Mouse (Mus musculus) stomach, embryonic 16.5 days (tissue): ENCODE results near the gene Gh. TPM values are rescaled to one million over a fixed set of nuclear protein-coding genes. Genes with fewer than 3 reads are reported as not detected.

Experiments used
- ATAC-seq: fragments of 200-750 bp; cut with Nextera tagmentation; 2 replicates; pipeline ENCODE4 v1.8.0; 2017; ENCODE audit warnings: moderate number of reproducible peaks, moderate TSS enrichment; ENCODE audit not compliant: insufficient read depth, low FRiP score
- H3K27ac ChIP-seq: fragments of 300-500 bp; sonication (generic); 2 replicates; pipeline ENCODE4 v1.5.1; 2014; ENCODE audit warnings: low read length
- H3K27me3 ChIP-seq: fragments of 300-500 bp; sonication (generic); 2 replicates; pipeline ENCODE4 v1.6.1; 2014; ENCODE audit warnings: low read length, control low read depth, mixed read lengths; ENCODE audit not compliant: control insufficient read depth, insufficient read depth
- H3K36me3 ChIP-seq: fragments of 300-500 bp; sonication (generic); 2 replicates; pipeline ENCODE4 v1.6.1; 2014; ENCODE audit warnings: low read length; ENCODE audit not compliant: control insufficient read depth, insufficient read depth
- H3K4me1 ChIP-seq: fragments of 300-500 bp; sonication (generic); 2 replicates; pipeline ENCODE4 v1.6.1; 2014; ENCODE audit warnings: low read length, control low read depth, mixed read lengths; ENCODE audit not compliant: control insufficient read depth, insufficient read depth
- H3K4me2 ChIP-seq: fragments of 300-500 bp; sonication (generic); 2 replicates; pipeline ENCODE4 v1.6.1; 2014; ENCODE audit warnings: low read depth, low read length, mixed read lengths
- H3K4me3 ChIP-seq: fragments of 300-500 bp; sonication (generic); replicated peaks from 2 replicates; pipeline ENCODE4 v1.5.1; 2014; ENCODE audit warnings: mild to moderate bottlenecking, low read length
- H3K9ac ChIP-seq: fragments of 300-500 bp; sonication (generic); 2 replicates; pipeline ENCODE4 v1.6.1; 2014; ENCODE audit warnings: low read length
- H3K9me3 ChIP-seq: fragments of 300-500 bp; sonication (generic); replicated peaks from 2 replicates; pipeline ENCODE4 v1.6.1; 2016; ENCODE audit warnings: low read length, control low read depth; ENCODE audit not compliant: control insufficient read depth
- WGBS: fragments of 180-500 bp; shearing (Covaris S2); extraction: QIAGEN DNeasy Blood & Tissue Kit; methylation state at CpG from one replicate; pipeline ENCODE4 v1.1.7; 2014; 5-methylcytosine and 5-hydroxymethylcytosine counted together
- polyA plus RNA-seq: library from polyadenylated mRNA; unstranded; fragments of >200 nt; fragmentation: Nextera tagmentation; extraction: Ambion mirVana; gene quantifications from 2 replicates; pipeline ENCODE4 v1.2.1, GENCODE M21; 2015

Gene Gh
- polyA plus RNA-seq, 1 experiment from 2014 or later, result not detected

- no peak overlapping the region for H3K4me3 ChIP-seq
- WGBS, result 2% methylated on average over 2 of the region's 2 CpGs
- no peaks in the 10 kb centered on the region for H3K36me3 ChIP-seq
- no peaks in the 10 kb centered on the region for H3K27me3 ChIP-seq
- H3K27ac ChIP-seq, result no peak overlapping the region
- ATAC-seq, result no peak
- no peaks in the 10 kb centered on the region for H3K4me1 ChIP-seq
- H3K4me2 ChIP-seq, result no peak overlapping the region
- no peak overlapping the region for H3K9ac ChIP-seq
- H3K9me3 ChIP-seq, result no peaks in the 10 kb centered on the region
Observed at GRCm38 (mm10) chr11:106334066-106334465, 32.4 kb upstream of the Gh start.

- no peaks in the 10 kb centered on the region for H3K27me3 ChIP-seq
- H3K9me3 ChIP-seq, result no peaks in the 10 kb centered on the region
- no peak overlapping the region for H3K9ac ChIP-seq
- no peak overlapping the region for H3K27ac ChIP-seq
- ATAC-seq, result no peak
- H3K4me1 ChIP-seq, result no peaks in the 10 kb centered on the region
- H3K36me3 ChIP-seq, result no peaks in the 10 kb centered on the region
- H3K4me2 ChIP-seq, result no peak overlapping the region
- WGBS, result 56% methylated on average over 4 of the region's 4 CpGs
- no peak overlapping the region for H3K4me3 ChIP-seq
Observed at GRCm38 (mm10) chr11:106332458-106332857, 30.8 kb upstream of the Gh start.

GRCm38 (mm10) chr11:106329682-106330081 is 28.0 kb upstream of the Gh start:
- 56% methylated on average over 7 of the region's 7 CpGs for WGBS
- Histone ChIP-seq H3K4me3 (no peak overlapping the region), H3K9ac (no peak overlapping the region), H3K36me3 (no peaks in the 10 kb centered on the region), H3K4me2 (no peak overlapping the region), H3K27me3 (no peaks in the 10 kb centered on the region), H3K27ac (no peak overlapping the region), H3K9me3 (no peaks in the 10 kb centered on the region), H3K4me1 (no peaks in the 10 kb centered on the region)
- ATAC-seq, result no peak; the same call in 1 of the 2 replicates

GRCm38 (mm10) chr11:106329128-106329527 is 27.5 kb upstream of the Gh start:
- Histone ChIP-seq H3K36me3 (no peaks in the 10 kb centered on the region), H3K4me2 (no peak overlapping the region), H3K4me3 (no peak overlapping the region), H3K9me3 (no peaks in the 10 kb centered on the region), H3K27ac (no peak overlapping the region), H3K4me1 (no peaks in the 10 kb centered on the region), H3K27me3 (no peaks in the 10 kb centered on the region), H3K9ac (no peak overlapping the region)
- WGBS, result 40% methylated on average over 6 of the region's 6 CpGs
- no peak for ATAC-seq

GRCm38 (mm10) chr11:106328521-106328920 is 26.9 kb upstream of the Gh start:
- Histone ChIP-seq H3K9me3 (no peaks in the 10 kb centered on the region), H3K4me2 (no peak overlapping the region), H3K9ac (no peak overlapping the region), H3K4me1 (no peaks in the 10 kb centered on the region), H3K27me3 (no peaks in the 10 kb centered on the region), H3K4me3 (no peak overlapping the region), H3K36me3 (no peaks in the 10 kb centered on the region), H3K27ac (no peak overlapping the region)
- WGBS, result 42% methylated on average over 5 of the region's 5 CpGs
- no peak for ATAC-seq

GRCm38 (mm10) chr11:106326475-106326874 is 24.8 kb upstream of the Gh start:
- Histone ChIP-seq H3K4me2 (no peak overlapping the region), H3K9me3 (no peaks in the 10 kb centered on the region), H3K36me3 (no peaks in the 10 kb centered on the region), H3K4me1 (no peaks in the 10 kb centered on the region), H3K9ac (no peak overlapping the region), H3K4me3 (no peak overlapping the region), H3K27ac (no peak overlapping the region), H3K27me3 (no peaks in the 10 kb centered on the region)
- 83% methylated on average over 8 of the region's 8 CpGs for WGBS
- ATAC-seq, result no peak

- ATAC-seq, result no peak
- H3K27ac ChIP-seq, result no peak overlapping the region
- H3K4me2 ChIP-seq, result no peak overlapping the region
- no peaks in the 10 kb centered on the region for H3K36me3 ChIP-seq
- no peaks in the 10 kb centered on the region for H3K27me3 ChIP-seq
- H3K4me1 ChIP-seq, result no peaks in the 10 kb centered on the region
- WGBS, result 66% methylated on average over 8 of the region's 8 CpGs
- no peaks in the 10 kb centered on the region for H3K9me3 ChIP-seq
- no peak overlapping the region for H3K9ac ChIP-seq
- no peak overlapping the region for H3K4me3 ChIP-seq
Observed at GRCm38 (mm10) chr11:106325566-106326206, 24.0 kb upstream of the Gh start.

- Histone ChIP-seq H3K9ac (no peak overlapping the region), H3K9me3 (no peaks in the 10 kb centered on the region), H3K4me3 (no peak overlapping the region), H3K4me1 (no peaks in the 10 kb centered on the region), H3K4me2 (no peak overlapping the region), H3K36me3 (no peaks in the 10 kb centered on the region), H3K27me3 (no peaks in the 10 kb centered on the region), H3K27ac (no peak overlapping the region)
- WGBS, result 71% methylated on average over 5 of the region's 5 CpGs
- no peak for ATAC-seq
Observed at GRCm38 (mm10) chr11:106324858-106325257, 23.2 kb upstream of the Gh start.

- no peak overlapping the region for H3K9ac ChIP-seq
- no peak overlapping the region for H3K27ac ChIP-seq
- no peaks in the 10 kb centered on the region for H3K4me1 ChIP-seq
- no peak; the same call in 1 of the 2 replicates for ATAC-seq
- H3K36me3 ChIP-seq, result no peaks in the 10 kb centered on the region
- no peak overlapping the region for H3K4me3 ChIP-seq
- H3K27me3 ChIP-seq, result no peaks in the 10 kb centered on the region
- H3K9me3 ChIP-seq, result no peaks in the 10 kb centered on the region
- WGBS, result 59% methylated on average over 21 of the region's 21 CpGs
- no peak overlapping the region for H3K4me2 ChIP-seq
Observed at GRCm38 (mm10) chr11:106318406-106319366, 17.0 kb upstream of the Gh start.
